Mouse (Mus musculus) stomach, embryonic 14.5 days (tissue): Measurements from ENCODE around the gene Ak5. TPM values are rescaled to one million over a fixed set of nuclear protein-coding genes. Genes with fewer than 3 reads are reported as not detected.
A peak's percentile ranks its signal among the peaks of the same experiment; 100 is the strongest.

ENCODE experiments used
- ATAC-seq: fragments of 200-750 bp; cut with Nextera tagmentation; 2 replicates; pipeline ENCODE4 v1.8.0; 2017; ENCODE audit warnings: low read depth, moderate TSS enrichment; ENCODE audit not compliant: insufficient number of reproducible peaks, insufficient read depth, low FRiP score
- H3K27ac ChIP-seq: fragments of 300-500 bp; sonication (generic); 2 replicates; pipeline ENCODE4 v1.5.1; 2014; ENCODE audit warnings: mild to moderate bottlenecking, low read length, moderate library complexity, mixed read lengths
- H3K27me3 ChIP-seq: fragments of 300-500 bp; sonication (generic); 2 replicates; pipeline ENCODE4 v1.6.1; 2014; ENCODE audit warnings: low read length, control low read depth, mixed read lengths; ENCODE audit not compliant: control insufficient read depth, insufficient read depth
- H3K36me3 ChIP-seq: fragments of 300-500 bp; sonication (generic); 2 replicates; pipeline ENCODE4 v1.6.1; 2014; ENCODE audit warnings: mild to moderate bottlenecking, control low read depth, low read length, moderate library complexity, mixed read lengths; ENCODE audit not compliant: control insufficient read depth, insufficient read depth
- H3K4me1 ChIP-seq: fragments of 300-500 bp; sonication (generic); 2 replicates; pipeline ENCODE4 v1.6.1; 2014; ENCODE audit warnings: low read length, control low read depth, mixed read lengths; ENCODE audit not compliant: control insufficient read depth, insufficient read depth
- H3K4me2 ChIP-seq: fragments of 300-500 bp; sonication (generic); replicated peaks from 2 replicates; pipeline ENCODE4 v1.6.1; 2014; ENCODE audit warnings: low read depth, low read length, control low read depth
- H3K4me3 ChIP-seq: fragments of 300-500 bp; sonication (generic); 2 replicates; pipeline ENCODE4 v1.5.1; 2014; ENCODE audit warnings: low read depth, low read length, control low read depth
- H3K9ac ChIP-seq: fragments of 300-500 bp; sonication (generic); replicated peaks from 2 replicates; pipeline ENCODE4 v1.6.1; 2014; ENCODE audit warnings: low read depth, mild to moderate bottlenecking, control low read depth, low read length, moderate library complexity, mixed read lengths
- H3K9me3 ChIP-seq: fragments of 300-500 bp; sonication (generic); 2 replicates; pipeline ENCODE4 v1.6.1; 2016; ENCODE audit warnings: low read depth, low read length, control low read depth; ENCODE audit not compliant: control insufficient read depth
- WGBS: fragments of 180-500 bp; shearing (Covaris S2); extraction: QIAGEN DNeasy Blood & Tissue Kit; methylation state at CpG from one replicate; pipeline ENCODE4 v1.1.7; 2014; 5-methylcytosine and 5-hydroxymethylcytosine counted together
- polyA plus RNA-seq: library from polyadenylated mRNA; unstranded; fragments of >200 nt; fragmentation: Nextera tagmentation; extraction: Ambion mirVana; gene quantifications from 2 replicates; pipeline ENCODE4 v1.2.1, GENCODE M21; 2014

The Ak5 gene
- polyA plus RNA-seq, 1 experiment from 2014 or later = 8.1 TPM

DNA sequence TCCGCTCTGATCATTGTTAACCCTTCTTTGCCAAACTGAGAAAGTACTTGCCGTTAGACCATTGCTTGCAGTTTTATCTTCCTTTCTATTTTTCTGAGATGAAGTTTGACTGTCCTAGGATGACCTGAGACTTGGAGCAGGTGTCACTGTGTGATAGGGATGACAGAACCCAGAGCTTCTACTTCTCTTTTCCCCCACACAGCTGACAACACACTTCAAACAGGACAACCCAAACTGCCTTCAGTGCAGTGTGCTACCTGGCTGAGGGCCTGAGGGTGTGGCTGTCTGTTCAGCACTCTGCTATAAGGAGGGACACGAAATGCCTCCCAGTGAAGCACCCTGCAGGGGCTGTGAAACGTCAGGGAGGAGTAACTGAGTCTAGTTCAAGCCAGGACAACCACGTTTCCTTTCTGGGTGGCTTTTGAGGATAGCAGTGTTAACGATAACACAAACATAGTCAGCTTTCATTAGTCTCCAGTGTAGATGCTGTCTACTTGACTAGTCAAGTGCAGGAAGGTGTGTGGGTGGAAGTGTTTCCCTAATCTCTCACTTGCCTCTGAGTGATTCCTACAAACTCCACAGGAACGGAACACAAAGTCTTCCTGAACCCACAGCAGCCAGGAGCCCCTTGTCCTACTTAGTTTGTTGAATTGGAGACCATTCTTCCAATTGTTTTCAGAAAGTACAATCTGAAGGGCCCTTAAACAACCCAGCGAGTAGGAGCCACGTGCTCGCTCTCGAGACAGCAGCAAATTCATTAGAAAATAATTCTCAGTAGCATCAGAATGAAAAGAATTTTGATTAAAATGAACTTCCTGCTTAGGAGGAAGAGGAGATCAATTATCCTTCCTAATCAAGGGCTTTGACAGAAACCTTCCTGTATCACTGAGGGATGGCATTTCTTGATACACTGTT lies 138.8 kb downstream of the Ak5 start:
- Histone ChIP-seq H3K27me3 (no peaks in the 10 kb centered on the region), H3K9ac (no peak overlapping the region), H3K36me3 (no peaks in the 10 kb centered on the region), H3K4me2 (no peak overlapping the region), H3K9me3 (no peaks in the 10 kb centered on the region), H3K27ac (no peak overlapping the region), H3K4me3 (no peak overlapping the region), H3K4me1 (no peaks in the 10 kb centered on the region)
- no peak for ATAC-seq
- WGBS = 62% methylated on average over 11 of the region's 11 CpGs

DNA sequence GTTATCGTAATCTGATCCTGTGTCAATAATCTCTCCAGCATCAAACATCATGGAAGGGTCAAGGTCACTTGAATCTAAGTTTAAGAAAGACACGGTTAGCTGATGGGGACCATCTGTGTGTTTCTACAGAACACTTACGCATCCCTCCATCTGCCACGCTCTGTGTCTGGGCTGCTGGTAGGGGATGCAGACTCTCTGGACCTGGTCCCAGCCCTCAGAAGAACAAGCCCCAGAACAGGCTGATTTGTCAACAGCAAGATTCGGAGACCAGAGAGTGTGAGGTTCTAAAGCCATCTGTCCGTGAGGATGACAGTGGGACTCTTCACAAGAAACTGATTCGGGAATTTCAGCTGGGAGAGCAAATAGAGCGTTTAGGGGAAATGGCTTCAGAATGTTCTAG lies 141.4 kb downstream of the Ak5 start:
- ATAC-seq = no peak
- Histone ChIP-seq H3K27ac (no peak overlapping the region), H3K4me1 (no peaks in the 10 kb centered on the region), H3K9ac (no peak overlapping the region), H3K36me3 (no peaks in the 10 kb centered on the region), H3K4me2 (no peak overlapping the region), H3K9me3 (no peaks in the 10 kb centered on the region), H3K4me3 (no peak overlapping the region), H3K27me3 (no peaks in the 10 kb centered on the region)
- 78% methylated on average over 8 of the region's 8 CpGs for WGBS

DNA sequence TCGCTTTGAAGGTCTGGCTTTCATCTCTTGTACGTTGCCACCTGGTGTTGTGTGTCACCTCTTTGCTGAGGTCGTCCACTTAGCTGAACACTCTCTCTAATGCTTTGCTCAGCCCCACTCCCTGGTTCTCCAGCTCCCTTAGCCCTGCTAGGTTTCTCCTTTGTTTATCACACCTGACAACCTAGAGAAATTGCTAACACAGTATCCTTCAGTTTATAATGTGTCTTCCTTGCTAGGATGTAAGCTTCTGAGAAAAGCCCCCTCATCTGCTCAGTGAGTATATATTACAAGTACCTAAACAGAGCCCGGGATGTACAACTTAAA lies 144.9 kb downstream of the Ak5 start:
- no peaks in the 10 kb centered on the region for H3K36me3 ChIP-seq
- no peaks in the 10 kb centered on the region for H3K27me3 ChIP-seq
- peak; percentile 23; the same call in 1 of the 2 replicates for ATAC-seq
- no peak overlapping the region for H3K4me3 ChIP-seq
- 25% methylated on average over 4 of the region's 4 CpGs for WGBS
- H3K9ac ChIP-seq = no peak overlapping the region
- H3K4me1 ChIP-seq = no peaks in the 10 kb centered on the region
- H3K9me3 ChIP-seq = no peaks in the 10 kb centered on the region
- peak overlapping the region; percentile 27; the same call in 1 of the 2 replicates for H3K27ac ChIP-seq
- no peak overlapping the region for H3K4me2 ChIP-seq

DNA sequence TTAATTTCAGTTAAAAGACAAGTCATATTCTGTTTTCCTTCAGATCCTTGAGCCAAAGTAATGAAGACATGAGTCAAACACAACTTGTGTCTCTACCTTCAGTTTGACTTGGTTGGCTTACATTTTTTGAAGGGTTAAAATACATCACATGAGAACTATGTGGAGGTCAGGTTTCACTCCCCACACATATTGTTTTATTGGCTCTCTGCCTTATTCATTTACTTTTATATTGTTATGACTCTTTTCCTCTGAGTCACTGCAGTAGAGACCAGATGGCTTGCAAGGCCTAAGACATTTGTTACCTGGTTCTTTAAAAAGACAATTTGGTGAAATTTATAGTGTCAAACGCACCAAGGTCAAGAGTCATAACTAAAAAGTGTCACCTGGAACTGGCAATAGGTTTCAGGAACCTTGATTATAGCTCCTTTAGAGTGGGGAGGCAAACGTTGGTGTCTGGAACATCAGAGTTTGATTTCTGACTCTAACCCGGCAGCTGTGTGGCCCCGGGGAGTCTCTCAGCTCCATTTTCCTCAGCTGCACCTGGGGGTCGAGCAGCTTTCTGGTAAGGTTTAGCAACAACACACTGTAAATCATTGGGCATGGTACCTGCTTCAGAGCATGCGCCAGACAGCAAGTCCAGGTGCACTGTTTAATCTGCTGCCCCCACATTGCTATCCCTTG lies 145.4 kb downstream of the Ak5 start:
- Histone ChIP-seq H3K9ac (no peak overlapping the region), H3K9me3 (no peaks in the 10 kb centered on the region), H3K4me3 (no peak overlapping the region), H3K27me3 (no peaks in the 10 kb centered on the region), H3K27ac (peak overlapping the region; percentile 27; the same call in 1 of the 2 replicates), H3K36me3 (no peaks in the 10 kb centered on the region), H3K4me1 (no peaks in the 10 kb centered on the region), H3K4me2 (no peak overlapping the region)
- 33% methylated on average over 6 of the region's 6 CpGs for WGBS
- ATAC-seq = peak; percentile 14; the same call in 1 of the 2 replicates

DNA sequence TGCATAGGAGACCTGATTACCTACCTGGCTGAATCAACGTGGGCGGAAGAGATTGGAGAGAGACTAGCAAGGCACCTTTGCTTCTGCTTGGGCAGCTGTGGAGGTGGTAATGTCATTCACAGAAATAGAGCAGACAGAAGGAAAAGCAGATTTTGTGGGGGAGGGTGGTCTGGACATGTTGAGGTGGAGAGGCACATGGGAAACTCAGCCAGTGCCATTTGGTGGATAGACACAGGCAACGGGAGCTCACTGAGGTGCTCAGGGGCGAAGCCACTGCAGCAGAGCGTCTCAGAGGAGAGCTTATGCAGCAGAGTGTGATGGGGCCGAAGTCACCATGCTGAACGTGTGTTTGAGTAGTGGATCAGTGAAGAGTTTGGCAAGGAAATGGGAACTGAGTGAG lies 147.1 kb downstream of the Ak5 start:
- Histone ChIP-seq H3K27me3 (no peaks in the 10 kb centered on the region), H3K27ac (no peak overlapping the region), H3K9ac (no peak overlapping the region), H3K4me1 (no peaks in the 10 kb centered on the region), H3K4me3 (no peak overlapping the region), H3K9me3 (no peaks in the 10 kb centered on the region), H3K36me3 (no peaks in the 10 kb centered on the region), H3K4me2 (no peak overlapping the region)
- WGBS = 93% methylated on average over 7 of the region's 7 CpGs
- no peak for ATAC-seq

DNA sequence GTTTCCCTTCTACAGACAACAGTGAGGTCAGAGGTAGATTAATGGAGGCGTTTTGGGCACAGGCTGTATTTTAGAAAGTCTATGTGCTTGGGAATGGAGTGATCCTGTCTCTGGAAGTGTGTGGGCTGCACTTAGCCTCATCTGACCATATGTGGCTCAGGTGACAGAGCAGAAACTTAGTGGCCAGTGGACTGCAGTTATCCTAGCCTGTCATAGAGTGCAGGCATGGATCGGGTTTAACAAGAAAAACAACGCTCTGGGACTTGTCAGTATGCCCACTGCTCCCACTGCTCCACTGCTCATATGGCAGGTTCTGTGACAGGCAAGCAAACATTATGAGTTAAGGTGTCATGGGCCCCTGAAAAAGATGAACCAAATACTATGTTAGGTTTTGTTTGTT lies 148.1 kb downstream of the Ak5 start:
- Histone ChIP-seq H3K4me2 (no peak overlapping the region), H3K9me3 (no peaks in the 10 kb centered on the region), H3K27me3 (no peaks in the 10 kb centered on the region), H3K4me1 (no peaks in the 10 kb centered on the region), H3K4me3 (no peak overlapping the region), H3K36me3 (no peaks in the 10 kb centered on the region), H3K9ac (no peak overlapping the region), H3K27ac (no peak overlapping the region)
- ATAC-seq = no peak
- WGBS = 69% methylated on average over 3 of the region's 3 CpGs

DNA sequence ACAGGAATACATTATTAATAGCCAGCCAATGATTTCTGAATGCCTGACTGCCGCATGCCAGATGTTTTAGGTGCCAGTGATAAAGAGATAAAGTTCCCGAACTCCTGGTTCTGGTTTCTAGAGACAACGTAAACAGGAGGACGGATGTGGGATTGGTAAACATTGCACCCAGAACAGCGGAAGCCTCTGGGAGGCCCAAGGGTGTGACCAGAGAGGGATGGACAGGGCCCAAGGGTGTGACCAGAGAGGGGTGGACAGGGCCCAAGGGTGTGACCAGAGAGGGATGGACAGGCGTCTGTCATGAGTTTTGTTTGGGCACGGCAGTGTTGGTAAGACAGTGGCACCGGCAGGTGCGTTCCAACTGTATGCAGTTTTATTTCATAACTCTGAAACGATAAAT lies 148.6 kb downstream of the Ak5 start:
- ATAC-seq = no peak
- Histone ChIP-seq H3K36me3 (no peaks in the 10 kb centered on the region), H3K4me3 (no peak overlapping the region), H3K9ac (no peak overlapping the region), H3K4me2 (no peak overlapping the region), H3K27ac (no peak overlapping the region), H3K27me3 (no peaks in the 10 kb centered on the region), H3K4me1 (no peaks in the 10 kb centered on the region), H3K9me3 (no peaks in the 10 kb centered on the region)
- 76% methylated on average over 10 of the region's 10 CpGs for WGBS

DNA sequence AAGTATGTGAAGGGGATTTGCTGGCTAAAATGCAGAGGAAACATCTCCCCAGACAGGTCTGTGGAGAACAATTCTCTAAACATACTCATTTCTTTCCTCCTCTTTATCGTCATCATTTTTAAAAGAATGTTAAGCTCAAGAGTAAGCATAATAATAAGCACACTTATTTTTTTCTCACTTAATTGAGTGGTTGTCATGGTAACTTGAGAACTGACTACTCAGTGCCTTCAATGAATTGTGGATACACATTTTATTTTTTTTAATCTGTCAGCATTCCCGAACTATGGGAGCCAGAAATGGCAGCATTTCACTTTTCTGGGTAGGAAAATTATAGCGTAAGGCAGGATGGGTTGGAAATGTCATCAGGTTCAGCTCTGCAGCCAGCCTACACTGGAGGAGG lies 151.6 kb downstream of the Ak5 start:
- ATAC-seq = no peak
- Histone ChIP-seq H3K9me3 (no peaks in the 10 kb centered on the region), H3K4me2 (no peak overlapping the region), H3K27me3 (no peaks in the 10 kb centered on the region), H3K27ac (no peak overlapping the region), H3K4me1 (no peaks in the 10 kb centered on the region), H3K4me3 (no peak overlapping the region), H3K9ac (no peak overlapping the region), H3K36me3 (no peaks in the 10 kb centered on the region)
- WGBS = 75% methylated on average over 3 of the region's 3 CpGs
